Mouse (Mus musculus) cerebellum, adult 2 months (tissue): ENCODE results near the gene Dpep3. TPM values are rescaled to one million over a fixed set of nuclear protein-coding genes. Genes with fewer than 3 reads are reported as not detected.
A peak's percentile ranks its signal among the peaks of the same experiment; 100 is the strongest.
"Not testable (repeated sequence)": the region's sequence is repeated elsewhere in the genome, so short reads cannot be mapped to it uniquely, and the experiment has no call there.

Source experiments
- DNase-seq, 2 experiments: peaks; one replicate each; pipeline ENCODE4 v3.0.0; 2021
- H3K27ac ChIP-seq: fragments of 200-500 bp; 2 replicates; pipeline ENCODE4 v1.5.1; 2012; ENCODE audit warnings: low read length, control low read depth, inconsistent platforms; ENCODE audit not compliant: insufficient read depth
- H3K27me3 ChIP-seq: fragments of 200-500 bp; 2 replicates; pipeline ENCODE4 v1.6.1; 2012; ENCODE audit warnings: inconsistent platforms, mild to moderate bottlenecking, low read length, moderate library complexity; ENCODE audit not compliant: control insufficient read depth, insufficient read depth
- H3K4me1 ChIP-seq: fragments of 200-500 bp; 2 replicates; pipeline ENCODE4 v1.6.1; 2011; ENCODE audit warnings: low read length; ENCODE audit not compliant: control insufficient read depth, insufficient read depth
- H3K4me3 ChIP-seq: fragments of 200-500 bp; replicated peaks from 2 replicates; pipeline ENCODE3; 2011; ENCODE audit warnings: mild to moderate bottlenecking, low read depth, low read length, control low read depth; ENCODE audit not compliant: insufficient read depth
- CTCF ChIP-seq: fragments of 200-500 bp; IDR thresholded peaks from 2 replicates; pipeline ENCODE4 v1.5.1; 2011; ENCODE audit warnings: low read depth, mild to moderate bottlenecking, control low read depth, low read length, moderate library complexity, borderline replicate concordance; ENCODE audit not compliant: insufficient read depth
- POLR2A ChIP-seq: fragments of 200-500 bp; IDR thresholded peaks from 2 replicates; pipeline ENCODE4 v1.6.1; 2011; ENCODE audit warnings: low read length, control low read depth, borderline replicate concordance; ENCODE audit not compliant: insufficient read depth
- WGBS: fragments of 180-500 bp; shearing (Covaris S2); methylation state at CpG from one replicate; pipeline ENCODE4 v1.1.7; 2018; 5-methylcytosine and 5-hydroxymethylcytosine counted together
- polyA plus RNA-seq: library from polyadenylated mRNA; depleted of rRNA; stranded (reverse); fragments of >200 nt; gene quantifications from 2 replicates; pipeline ENCODE4 v1.2.3, GENCODE M21; 2012

Gene Dpep3
- polyA plus RNA-seq, 1 experiment: not detected

- Histone ChIP-seq H3K4me1 (0 out of 2 replicates have a peak, but pooled peaks cover 6% of the 10 kb centered on the region), H3K27ac (no peak overlapping the region), H3K27me3 (no peaks in the 10 kb centered on the region), H3K4me3 (no peak overlapping the region)
- no peak for TF ChIP-seq CTCF
- no peak for TF ChIP-seq POLR2A
- 67% methylated on average over 5 of the region's 5 CpGs for WGBS
- DNase-seq: no peak
Observed at GRCm38 (mm10) chr8:105992499-105992898, 13.3 kb upstream of the Dpep3 start.

GRCm38 (mm10) chr8:105991546-105991945, 12.3 kb upstream of the Dpep3 start:
- TF ChIP-seq POLR2A: no peak
- no peak for TF ChIP-seq CTCF
- Histone ChIP-seq H3K4me1 (0 out of 2 replicates have a peak, but pooled peaks cover 6% of the 10 kb centered on the region), H3K27me3 (no peaks in the 10 kb centered on the region), H3K27ac (no peak overlapping the region), H3K4me3 (no peak overlapping the region)
- 100% methylated on average over 2 of the region's 2 CpGs for WGBS
- no peak for DNase-seq

- WGBS: 10% methylated on average over 15 of the region's 15 CpGs
- Histone ChIP-seq H3K4me3 (no peak within 1 kb of the TSS), H3K27me3 (no peaks in the 10 kb centered on the region), H3K4me1 (0 out of 2 replicates have a peak, but pooled peaks cover 6% of the 10 kb centered on the region), H3K27ac (no peak within 1 kb of the TSS)
- DNase-seq: peak; percentile 76 to 83
- no peak for TF ChIP-seq POLR2A
- peak; percentile 98 for TF ChIP-seq CTCF
Observed at GRCm38 (mm10) chr8:105990856-105991387, 11.7 kb upstream of the Dpep3 start, which contains the start of gene Dus2. Gene Dus2, plus strand, starts transcription at chr8:105991337.

GRCm38 (mm10) chr8:105988546-105988945, 9.3 kb upstream of the Dpep3 start:
- WGBS: 45% methylated on average over 11 of the region's 11 CpGs

GRCm38 (mm10) chr8:105983406-105983805, 4.2 kb upstream of the Dpep3 start:
- WGBS: 67% methylated on average over 11 of the region's 11 CpGs
- H3K4me1 ChIP-seq, H3K4me3 ChIP-seq, H3K27me3 ChIP-seq, H3K27ac ChIP-seq, DNase-seq: not testable (repeated sequence)

More at GRCm38 (mm10) chr8:105988546-105988945, 9.3 kb upstream of the Dpep3 start:
- Histone ChIP-seq H3K27me3 (no peaks in the 10 kb centered on the region), H3K4me3 (no peak overlapping the region), H3K27ac (no peak overlapping the region), H3K4me1 (0 out of 2 replicates have a peak, but pooled peaks cover 6% of the 10 kb centered on the region)
- TF ChIP-seq CTCF (no peak), POLR2A (no peak)
- DNase-seq: peak in 1 of 2 experiments; percentile 36

GRCm38 (mm10) chr8:105981146-105981545, 1.9 kb upstream of the Dpep3 start:
- 87% methylated on average over 1 of the region's 1 CpGs for WGBS
- no peak for DNase-seq
- H3K27ac ChIP-seq: no peak overlapping the region
- no peaks in the 10 kb centered on the region for H3K27me3 ChIP-seq
- H3K4me1 ChIP-seq: no peaks in the 10 kb centered on the region
- no peak overlapping the region for H3K4me3 ChIP-seq
- no peak for TF ChIP-seq POLR2A
- TF ChIP-seq CTCF: no peak

- Histone ChIP-seq H3K27ac (no peak overlapping the region), H3K27me3 (no peaks in the 10 kb centered on the region), H3K4me3 (no peak overlapping the region), H3K4me1 (no peaks in the 10 kb centered on the region)
- 62% methylated on average over 7 of the region's 7 CpGs for WGBS
- TF ChIP-seq POLR2A: no peak
- no peak for TF ChIP-seq CTCF
- DNase-seq: no peak
Observed at GRCm38 (mm10) chr8:105975363-105975762, 3.9 kb downstream of the Dpep3 start.

GRCm38 (mm10) chr8:105971019-105971720, 8.1 kb downstream of the Dpep3 start:
- peaks cover 3% of the 10 kb centered on the region; the same call in 1 of the 2 replicates for H3K4me1 ChIP-seq
- no peaks in the 10 kb centered on the region; the same call in 1 of the 2 replicates for H3K27me3 ChIP-seq
- 74% methylated on average over 8 of the region's 8 CpGs for WGBS

More at GRCm38 (mm10) chr8:105971019-105971720, 8.1 kb downstream of the Dpep3 start:
- no peak for DNase-seq
- Histone ChIP-seq H3K27ac (no peak overlapping the region), H3K4me3 (no peak overlapping the region)
- TF ChIP-seq POLR2A (no peak), CTCF (no peak)
